Comparison of ENCODE assay signal across 25 mouse cellular contexts in genomic region chr5:117581711-117582110, GRCm38 (mm10).
"Had no signal": no experiment of that assay in that cellular context is flagged by ENCODE, and none has a peak within 500 bp of the region (broad histone marks: within the 10 kb centered on the region; RNA-seq: fewer than 3 reads in every experiment).

No protein-coding gene starts in this region.

- H3K27me3 ChIP-seq: limb, embryonic 13.5 days; megakaryocyte, embryonic 14.5 days; neural tube, embryonic 12.5 days; neural tube, embryonic 15.5 days had no signal

- H3K4me3 ChIP-seq: layer of hippocampus, adult 2 months; limb, embryonic 10.5 days; limb, embryonic 13.5 days; megakaryocyte, embryonic 14.5 days; midbrain, embryonic 10.5 days; neural tube, embryonic 12.5 days; neural tube, embryonic 15.5 days had no signal

- H3K36me3 ChIP-seq: limb, embryonic 10.5 days; limb, embryonic 13.5 days; midbrain, embryonic 10.5 days; neural tube, embryonic 12.5 days; neural tube, embryonic 15.5 days had no signal

- DNase-seq: layer of hippocampus, adult 9-11 months; liver; liver, postnatal 0 days; lung, embryonic 14.5 days; lung, postnatal 36 days; midbrain, embryonic 14.5 days; right cerebral cortex, adult 18-20 months; right cerebral cortex, postnatal 14 days; right cerebral cortex, postnatal 4 days; thymus, adult 2 months; thymus, postnatal 14 days; thymus, postnatal 4 days had no signal

- H3K27ac ChIP-seq: hindbrain, postnatal 0 days; layer of hippocampus, adult 2 months; limb, embryonic 10.5 days; limb, embryonic 13.5 days; liver, embryonic 14.5 days; midbrain, embryonic 10.5 days; neural tube, embryonic 12.5 days; neural tube, embryonic 15.5 days; stomach, postnatal 0 days had no signal

- ATAC-seq: hindbrain, postnatal 0 days; inflammation-experienced regulatory T-cells, adult 6 months; intestine, embryonic 16.5 days; liver, postnatal 0 days; lung, postnatal 0 days had no signal

- H3K4me2 ChIP-seq: limb, embryonic 13.5 days; lung, embryonic 14.5 days; neural tube, embryonic 12.5 days; neural tube, embryonic 15.5 days had no signal

- H3K4me1 ChIP-seq: limb, embryonic 10.5 days; limb, embryonic 13.5 days; megakaryocyte, embryonic 14.5 days; midbrain, embryonic 10.5 days; neural tube, embryonic 12.5 days had no signal

- H3K9ac ChIP-seq: limb, embryonic 13.5 days; liver, embryonic 14.5 days; liver, postnatal 0 days; lung, embryonic 14.5 days; neural tube, embryonic 12.5 days; neural tube, embryonic 15.5 days had no signal

- H3K9me3 ChIP-seq: limb, embryonic 10.5 days; limb, embryonic 13.5 days; megakaryocyte, embryonic 14.5 days; midbrain, embryonic 10.5 days; neural tube, embryonic 12.5 days; neural tube, embryonic 15.5 days had no signal
